Mouse (Mus musculus) hindlimb bud, embryonic 11.5 days (tissue): Measurements from ENCODE around the gene Zfp746.
A peak's percentile ranks its signal among the peaks of the same experiment; 100 is the strongest.

Experiments
- DNase-seq: peaks from one replicate; pipeline ENCODE4 v3.0.0-alpha.2; 2012; ENCODE audit warnings: low read depth, low spot score; ENCODE audit errors: extremely low spot score

Zfp746 gene

DNA sequence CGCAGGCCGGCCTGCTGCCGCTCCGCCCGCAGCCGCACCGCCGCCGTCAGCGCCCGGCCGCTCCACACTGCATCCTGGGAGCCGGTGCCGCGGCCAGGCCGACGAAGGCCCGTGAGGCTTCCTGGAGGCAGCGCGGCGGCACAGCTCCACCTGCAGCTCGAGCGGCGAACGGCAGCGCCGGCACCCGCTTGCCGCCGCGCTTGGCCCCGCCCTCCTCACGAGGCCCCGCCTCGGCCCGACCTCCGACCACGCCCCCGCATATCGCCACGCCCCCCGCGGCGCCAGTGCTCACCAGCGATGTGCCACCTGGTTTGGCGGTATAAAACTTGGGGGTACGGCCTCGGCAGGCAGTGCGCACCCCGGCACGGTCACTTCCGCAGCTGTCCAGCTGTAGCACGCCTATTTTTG lies at the start of gene Zfp746:
Gene Zfp746 (minus strand): TSS at position 123 of the 408 bp plus-strand sequence.
- peak; percentile 49 for DNase-seq

DNA sequence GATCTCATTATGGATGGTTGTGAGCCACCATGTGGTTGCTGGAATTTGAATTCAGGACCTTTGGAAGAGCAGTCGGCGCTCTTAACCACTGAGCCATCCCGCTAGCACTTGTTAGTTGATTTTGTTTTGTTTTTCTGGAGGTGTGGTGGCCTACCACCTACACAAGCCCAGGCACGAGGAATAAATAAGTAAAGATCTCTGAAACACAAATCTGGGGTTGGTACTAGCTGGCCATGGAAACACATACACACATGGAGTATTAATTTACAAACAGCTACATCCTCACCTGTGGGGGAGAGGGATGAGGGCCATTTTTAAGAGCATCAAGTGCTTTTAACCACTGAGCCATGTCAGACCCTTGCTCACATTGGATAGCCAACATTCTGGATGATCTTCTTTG lies 34.7 kb upstream of the Zfp746 start:
- DNase-seq = peak; percentile 49

DNA sequence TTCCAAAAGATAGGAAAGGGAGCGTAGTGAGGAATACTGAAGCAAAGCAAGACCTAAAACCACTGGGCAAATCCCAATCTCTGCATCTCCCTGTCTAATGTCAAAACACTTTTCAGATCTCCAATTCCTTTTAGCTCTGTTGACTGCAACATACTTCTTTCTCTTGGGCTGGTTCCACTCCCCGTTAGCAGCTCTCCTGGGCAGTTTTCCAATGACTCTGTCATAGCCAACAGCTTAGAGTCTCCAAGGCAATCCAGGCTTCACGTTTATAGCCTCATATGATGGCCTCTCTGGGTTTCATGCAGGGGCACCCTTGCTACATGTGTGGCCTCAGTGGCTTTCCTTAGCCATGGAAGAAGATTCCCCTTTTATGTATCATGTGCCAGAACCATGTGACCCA lies 29.6 kb upstream of the Zfp746 start:
- DNase-seq = no peak

DNA sequence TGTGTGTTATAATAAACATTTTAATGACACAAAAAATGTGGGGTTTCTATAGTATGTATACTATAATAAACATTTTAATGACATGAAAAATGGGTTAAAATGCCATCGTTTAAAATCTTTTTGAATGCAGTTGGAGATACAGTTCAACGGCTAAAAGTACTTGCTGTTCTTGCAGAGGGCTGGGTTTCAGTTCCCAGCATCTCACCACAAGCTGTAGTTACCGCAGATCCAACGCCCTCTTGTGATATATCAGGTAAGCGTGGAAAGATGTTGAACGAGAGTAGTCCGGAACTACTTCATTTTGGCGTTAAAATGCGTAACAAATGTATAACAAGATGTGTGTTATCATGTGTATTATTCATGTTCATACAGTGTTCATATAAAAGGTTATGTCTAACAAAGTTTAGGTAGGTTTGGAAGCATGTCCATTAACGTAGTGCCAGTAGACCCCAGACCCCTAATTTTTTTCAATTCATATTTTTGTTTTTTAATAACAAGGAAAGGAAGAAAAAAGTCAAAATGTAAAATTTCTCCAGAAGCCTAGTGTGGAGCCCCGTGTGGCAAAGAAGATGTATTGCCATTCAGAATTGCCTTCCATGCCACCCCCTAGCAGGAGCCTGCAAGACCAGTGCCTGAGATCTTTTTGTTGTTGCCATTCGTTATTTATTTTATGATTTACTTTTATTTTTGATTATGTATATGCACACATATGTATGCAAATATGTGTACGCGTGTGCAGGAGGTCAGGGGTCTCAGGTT lies 743 bp upstream of the Zfp746 start:
- DNase-seq = no peak

DNA sequence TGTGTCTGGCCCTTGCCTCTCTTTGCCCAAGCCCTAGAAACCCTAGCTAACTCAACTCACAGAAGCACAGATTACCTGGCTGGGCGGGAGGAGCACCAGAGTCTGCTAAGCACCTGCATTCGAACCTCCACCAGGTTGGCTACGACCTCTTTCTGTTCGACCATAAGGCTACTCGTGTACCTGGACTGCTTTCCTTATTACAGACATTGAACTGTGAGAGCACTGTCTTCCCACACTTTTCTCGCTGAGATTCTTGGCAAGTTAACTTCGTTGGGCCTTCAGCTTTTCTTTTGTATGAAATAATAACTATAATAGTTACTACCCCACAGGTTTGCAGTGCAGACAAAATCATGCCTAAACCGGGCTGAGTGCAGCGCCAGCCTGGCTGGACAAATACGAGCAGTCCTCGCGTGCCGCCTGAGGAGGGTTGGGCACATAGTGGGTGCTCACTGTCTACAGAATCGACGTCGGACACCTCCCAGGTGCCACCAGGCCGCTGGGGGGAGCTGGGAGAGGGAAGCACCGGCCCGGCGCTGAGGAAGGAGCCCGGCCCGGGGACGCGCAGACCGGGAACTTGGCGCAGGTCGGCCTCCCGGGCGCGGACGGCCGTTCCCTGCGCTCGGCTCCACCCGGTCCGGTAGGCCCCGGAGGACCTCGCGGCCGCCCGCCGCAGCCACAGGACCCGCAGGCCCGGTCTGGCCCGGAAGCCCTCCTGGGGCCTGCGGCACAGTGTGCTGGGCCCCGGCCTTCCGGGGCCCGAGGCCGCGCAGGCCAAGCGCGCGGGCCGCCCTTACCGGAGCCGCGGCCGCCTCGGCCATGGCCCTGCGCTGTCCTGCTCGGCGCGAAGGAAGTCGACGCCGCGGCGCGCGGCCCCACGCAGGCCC lies 630 bp downstream of the Zfp746 start:
- no peak for DNase-seq

DNA sequence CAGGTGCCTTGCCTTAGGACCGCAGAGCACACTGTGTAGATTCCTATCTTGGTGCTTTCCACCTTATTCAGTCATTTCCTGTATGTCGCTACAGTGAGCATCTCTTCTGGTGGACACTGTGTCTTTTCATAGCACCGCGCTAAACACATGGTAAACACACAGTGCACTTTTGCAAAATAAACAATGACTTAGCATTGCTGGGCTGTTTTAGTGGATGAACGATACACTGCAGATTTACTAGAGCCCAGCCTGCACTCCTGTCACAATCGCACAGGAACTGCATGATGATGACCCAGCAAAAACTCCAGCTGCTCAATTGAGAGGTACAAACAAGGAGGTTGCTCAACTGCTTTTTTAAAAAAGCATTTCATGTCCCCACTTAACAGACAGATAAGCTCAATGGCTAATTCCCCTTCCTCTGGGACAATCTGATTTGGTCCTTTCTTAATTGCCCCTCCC lies 2.6 kb downstream of the Zfp746 start:
- DNase-seq = no peak

DNA sequence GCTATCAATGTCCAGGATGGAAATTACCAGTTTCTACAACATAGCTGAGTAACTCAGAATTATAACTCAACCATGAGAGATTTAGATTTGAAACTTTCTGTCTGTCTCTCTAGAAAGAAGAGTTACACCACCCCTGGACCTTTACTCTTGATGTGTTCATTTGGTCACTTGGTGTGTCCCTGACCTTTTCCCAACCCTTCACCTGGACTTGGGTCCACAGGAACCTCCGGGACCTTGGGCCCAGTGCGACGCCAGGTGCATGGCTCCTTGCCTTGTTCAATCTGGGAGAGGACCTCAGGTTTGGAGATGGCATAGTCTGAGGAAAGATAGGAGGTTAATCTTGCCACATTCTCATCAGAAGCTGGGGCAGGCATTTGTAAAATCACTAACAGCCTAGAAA lies 4.4 kb downstream of the Zfp746 start:
- no peak for DNase-seq

DNA sequence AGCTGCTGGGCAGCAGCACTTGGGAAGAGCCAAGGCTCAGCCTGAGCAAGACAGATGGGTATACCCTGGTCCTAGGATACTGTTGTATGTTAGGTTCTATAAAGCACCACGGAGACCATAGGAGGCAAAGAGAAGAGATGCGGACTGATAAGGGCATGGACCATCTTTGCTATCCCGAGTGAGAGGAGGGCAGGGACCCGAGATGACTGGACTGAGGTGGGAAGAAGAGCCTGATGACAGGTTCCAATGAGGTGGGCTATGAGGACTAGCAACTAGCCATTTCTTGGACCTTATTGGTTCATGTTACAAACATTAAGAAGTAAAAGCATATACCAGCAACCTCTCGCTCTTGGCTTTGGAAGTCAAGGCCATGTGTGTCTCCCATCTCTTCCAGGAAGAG lies 5.4 kb downstream of the Zfp746 start:
- no peak for DNase-seq

DNA sequence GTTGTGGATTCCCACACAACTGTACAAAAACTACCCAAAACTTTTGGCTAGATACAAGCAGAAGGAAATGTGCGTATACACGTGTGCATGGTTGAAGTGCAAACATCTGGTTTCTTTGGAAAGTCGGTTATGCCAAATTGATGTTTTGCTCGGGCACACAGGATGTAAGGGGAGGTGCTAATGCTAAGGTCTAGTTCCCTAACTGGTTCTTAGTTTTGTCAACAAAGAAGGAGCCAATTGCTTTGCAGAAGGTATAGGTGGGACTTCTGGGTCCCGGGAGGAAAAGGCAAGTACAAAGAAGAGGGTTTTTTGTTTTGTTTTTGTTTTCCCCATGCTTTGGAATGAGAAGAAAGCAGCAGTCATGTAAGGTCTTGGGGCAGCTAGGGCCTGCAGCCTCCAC lies 13.1 kb downstream of the Zfp746 start:
- no peak for DNase-seq

DNA sequence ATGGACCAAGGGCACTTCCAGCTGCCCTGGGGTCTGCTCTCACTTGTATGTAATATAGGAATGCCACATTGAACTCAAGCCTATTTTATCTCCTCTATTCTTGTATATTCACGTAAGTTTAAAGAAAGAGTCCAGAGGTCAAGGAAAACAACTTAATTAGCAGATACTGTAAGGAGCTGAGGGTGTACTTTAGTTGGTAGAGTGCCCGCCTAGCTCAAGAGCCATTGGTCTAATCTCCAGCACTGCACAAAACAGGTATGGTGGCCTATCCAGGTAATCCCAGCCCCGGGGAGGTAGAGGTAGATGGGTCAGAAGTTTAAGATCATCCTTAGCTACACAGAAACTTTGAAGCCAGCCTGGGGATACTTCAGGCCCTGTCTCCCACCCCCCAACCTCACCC lies 18.9 kb downstream of the Zfp746 start:
- DNase-seq = no peak

DNA sequence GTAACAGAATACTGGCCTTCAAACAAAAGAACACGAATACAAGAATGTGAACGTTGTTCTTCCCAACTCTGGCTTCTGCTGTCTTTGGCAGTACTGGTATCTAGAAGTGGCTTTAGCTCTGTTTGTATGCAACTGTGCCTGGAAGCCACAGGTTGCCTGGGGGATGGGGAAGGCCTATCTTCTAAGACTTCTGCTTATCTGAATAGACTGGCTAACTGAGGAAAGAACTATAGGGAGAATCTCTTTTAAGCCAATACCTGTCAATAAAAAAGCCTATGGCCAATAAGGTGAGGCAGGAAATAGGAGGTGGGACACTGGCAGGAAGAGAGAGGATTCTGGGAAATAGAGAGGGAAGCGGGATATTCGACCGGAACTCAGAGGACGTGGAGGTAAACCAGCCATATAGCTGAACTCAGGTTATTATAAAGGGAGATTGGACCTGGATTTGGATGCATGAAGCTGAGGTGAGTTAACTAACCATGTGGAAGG lies 20.8 kb downstream of the Zfp746 start:
- DNase-seq = no peak

DNA sequence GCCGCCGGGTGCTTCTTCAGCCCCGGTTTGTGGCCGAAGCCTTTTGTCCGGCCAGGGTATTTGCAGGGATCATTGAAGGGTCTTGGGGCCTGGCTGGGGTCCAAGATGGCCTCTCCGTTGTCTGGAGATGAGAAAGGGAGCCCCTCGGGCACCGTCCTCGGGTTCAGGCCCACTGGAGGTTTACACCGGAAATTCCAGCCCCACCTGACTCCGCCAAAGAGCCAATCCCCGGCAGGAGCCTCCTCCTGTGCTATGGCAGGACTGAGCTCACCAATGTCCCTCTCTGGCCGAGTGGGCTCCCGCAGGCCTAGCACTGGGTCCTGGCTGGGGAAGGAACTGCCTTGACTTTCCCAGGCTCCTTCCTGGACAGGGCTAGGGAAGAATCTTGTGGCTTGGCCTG lies 21.9 kb downstream of the Zfp746 start:
- no peak for DNase-seq

DNA sequence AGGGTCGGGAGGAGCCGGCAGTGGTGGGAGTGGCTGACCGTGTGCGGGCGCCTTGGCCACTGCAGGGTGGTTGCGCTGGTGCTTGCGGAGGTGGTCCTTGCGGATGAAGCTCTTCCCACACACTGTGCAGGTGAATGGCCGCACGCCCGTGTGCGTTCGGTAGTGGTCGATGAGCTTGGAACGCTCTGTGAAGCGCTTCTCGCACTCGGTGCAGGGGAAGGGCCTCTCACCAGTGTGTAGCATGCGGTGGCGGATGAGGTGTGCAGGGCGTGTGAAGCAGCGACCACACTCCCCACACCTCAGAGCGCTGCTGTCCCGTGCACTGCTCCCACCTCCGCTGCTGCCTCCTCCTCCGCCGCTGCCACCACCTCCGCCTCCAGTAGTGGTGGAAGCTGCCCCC lies 22.5 kb downstream of the Zfp746 start:
- DNase-seq = no peak

DNA sequence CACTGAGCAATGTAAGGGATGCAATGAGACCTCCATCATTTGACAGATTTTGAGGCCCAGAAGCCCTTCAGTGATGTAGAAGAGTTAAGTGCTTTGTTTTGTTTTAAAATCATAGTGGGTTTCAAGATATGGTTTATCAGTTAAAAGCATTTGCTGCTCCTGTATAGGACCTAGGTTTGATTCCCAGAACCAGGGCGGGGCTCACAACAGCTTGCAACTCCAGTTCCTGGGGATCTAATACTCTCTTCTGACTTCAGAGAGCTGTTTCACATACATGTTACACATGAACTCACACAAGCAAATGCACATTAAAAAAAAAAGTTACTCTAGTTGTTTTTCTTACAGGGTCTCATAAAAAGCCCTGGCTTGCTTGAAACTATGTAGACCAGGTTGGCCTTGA lies 25.5 kb downstream of the Zfp746 start:
- DNase-seq = no peak

DNA sequence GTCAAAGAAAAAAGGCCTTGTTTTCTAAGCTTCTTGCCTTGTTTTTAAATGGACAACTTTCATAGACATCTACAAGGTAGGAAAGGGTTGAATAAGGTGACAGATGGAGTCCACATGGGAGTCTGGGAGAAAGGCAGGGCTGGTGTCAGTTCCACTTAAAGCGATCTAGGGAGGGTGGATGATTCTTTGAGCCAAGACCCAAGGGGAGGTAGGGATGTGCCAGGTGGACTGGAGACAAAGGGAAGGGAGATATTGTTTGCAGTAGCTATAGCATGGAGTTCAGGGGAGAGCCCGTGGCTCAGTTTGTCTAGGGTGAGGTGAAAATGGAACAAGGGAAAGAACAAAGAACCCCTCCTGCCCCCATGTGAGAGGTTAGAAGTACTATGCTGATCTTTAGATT lies 26.0 kb downstream of the Zfp746 start:
- no peak for DNase-seq

DNA sequence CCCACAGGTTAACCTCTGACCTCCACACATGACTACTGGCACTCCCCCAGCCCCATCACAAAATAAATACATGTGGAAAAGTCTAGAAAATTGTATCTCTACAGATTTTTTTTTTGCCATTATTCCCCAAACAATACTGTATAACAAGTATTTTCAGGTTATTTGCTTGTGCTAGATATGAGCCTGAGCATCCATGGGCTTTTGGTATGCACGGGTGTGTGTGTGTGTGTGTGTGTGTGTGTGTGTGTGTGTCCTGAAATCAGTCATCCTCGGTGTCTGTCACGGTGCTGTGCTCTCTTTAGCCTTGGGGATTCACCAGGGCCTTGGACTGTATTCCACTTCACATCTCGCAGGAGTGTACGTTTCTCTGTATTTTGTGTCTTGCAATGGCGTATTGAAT lies 34.3 kb downstream of the Zfp746 start:
- DNase-seq = no peak

DNA sequence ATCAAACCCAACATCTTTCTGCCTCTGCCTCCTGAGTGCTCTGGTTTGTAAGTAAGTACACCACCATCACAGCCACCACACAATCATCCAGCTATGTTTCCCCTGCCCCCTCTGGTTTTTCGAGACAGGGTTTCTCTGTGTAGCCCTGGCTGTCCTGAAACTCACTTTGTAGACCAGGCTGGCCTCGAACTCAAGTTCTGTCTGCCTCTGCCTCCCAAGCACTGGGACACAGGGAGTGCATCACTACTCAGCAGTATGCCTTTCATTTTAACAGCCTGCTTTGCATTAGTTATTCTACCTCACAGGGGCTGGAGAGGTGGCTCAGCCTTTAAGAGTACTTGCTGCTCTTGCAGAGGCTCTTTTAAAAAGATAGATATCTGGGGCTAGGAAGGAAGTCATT lies 34.7 kb downstream of the Zfp746 start:
- DNase-seq = no peak

DNA sequence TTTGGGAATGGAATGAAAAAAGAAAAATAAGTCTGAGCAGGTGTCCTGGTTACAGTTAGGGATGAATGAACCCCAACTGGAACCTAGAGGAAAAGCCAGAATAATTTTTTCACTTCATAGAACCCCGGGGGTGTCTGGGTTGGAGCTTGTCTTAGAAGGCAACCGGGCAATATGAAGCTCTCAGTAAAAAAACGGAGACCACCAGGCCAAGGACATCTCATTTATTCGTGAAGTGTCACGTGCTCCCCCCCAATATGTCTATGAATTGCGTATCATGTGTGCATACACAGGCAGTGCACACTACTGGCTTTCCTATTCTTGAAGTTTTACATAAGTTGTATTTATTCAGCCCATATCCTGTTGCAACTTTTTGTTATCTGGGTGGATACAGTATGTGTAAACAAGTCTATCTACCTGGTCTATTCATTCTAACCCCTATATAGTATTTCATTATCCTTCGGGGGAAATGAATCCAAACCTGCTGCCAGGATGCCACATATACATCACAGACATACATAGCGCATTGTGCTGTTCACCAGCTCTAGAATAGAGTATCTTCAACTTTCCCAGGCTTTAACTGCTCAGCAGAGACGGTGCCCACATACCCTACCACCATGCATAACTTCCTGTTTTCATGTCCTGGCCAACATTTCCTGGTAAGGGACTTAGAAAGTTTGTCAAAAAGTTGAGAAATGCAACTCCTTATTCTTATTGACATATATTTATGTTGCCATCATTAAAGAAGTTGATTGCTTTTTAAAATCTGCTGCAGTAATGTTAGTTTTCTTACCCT lies 36.9 kb downstream of the Zfp746 start:
- no peak for DNase-seq

DNA sequence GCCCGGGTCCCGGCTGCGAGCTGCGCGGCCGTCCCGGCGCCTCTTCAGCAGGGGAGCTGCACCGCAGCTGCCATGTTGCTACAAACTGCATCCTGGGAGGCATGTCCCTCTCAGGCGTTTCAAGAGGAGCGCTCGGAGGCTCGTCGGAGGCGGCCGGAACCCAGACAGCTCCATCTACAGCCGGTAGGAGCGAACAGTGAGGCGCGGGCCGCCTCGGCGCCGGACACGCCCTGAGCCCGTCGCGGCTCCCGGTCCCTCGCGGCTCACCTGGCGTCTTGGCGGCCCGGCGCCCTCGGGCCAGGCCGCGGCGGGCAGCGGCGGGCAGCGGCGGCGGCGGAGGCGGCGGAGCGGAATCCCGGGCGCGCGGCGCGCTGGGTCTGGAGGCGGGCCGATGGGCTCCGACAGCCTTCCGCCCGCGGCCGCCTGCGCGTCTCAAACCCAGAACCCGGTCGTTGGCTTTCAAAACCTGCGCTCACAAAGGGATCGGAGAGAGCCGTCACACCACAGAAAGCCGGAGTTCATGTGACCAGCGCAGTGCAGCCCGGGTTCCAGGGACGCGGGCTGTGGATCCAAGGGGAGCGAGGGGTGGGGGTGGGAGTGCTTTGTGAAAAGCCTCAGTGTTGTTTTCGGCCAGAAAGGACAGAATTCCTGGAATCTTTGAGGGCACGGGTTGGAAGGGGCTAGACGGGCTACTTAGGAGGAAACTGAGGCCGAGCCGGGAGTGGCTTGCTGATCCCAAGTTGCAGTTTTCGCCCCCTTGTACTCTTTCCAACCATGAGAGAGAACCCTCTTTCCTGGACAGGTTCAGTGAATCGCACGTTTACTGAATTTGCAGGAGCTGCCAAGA lies 37.7 kb downstream of the Zfp746 start, which contains the start of gene Zfp777:
Gene Zfp777 (minus strand): TSS at position 486 of the 847 bp plus-strand sequence.
- peak; percentile 14 for DNase-seq
